Mouse (Mus musculus) bone marrow, adult 2 months (tissue): ENCODE measurements around the gene Gm11127. TPM values are rescaled to one million over a fixed set of nuclear protein-coding genes. Genes with fewer than 3 reads are reported as not detected.
"Not testable (repeated sequence)": the region's sequence is repeated elsewhere in the genome, so short reads cannot be mapped to it uniquely, and the experiment has no call there.

Source experiments
- H3K27ac ChIP-seq: fragments of 200-500 bp; 2 replicates; pipeline ENCODE4 v1.5.1; 2012; ENCODE audit warnings: low read depth, mild to moderate bottlenecking, control low read depth, inconsistent platforms, low read length; ENCODE audit not compliant: control insufficient read depth, poor library complexity, insufficient read depth
- H3K4me1 ChIP-seq: fragments of 200-500 bp; 2 replicates; pipeline ENCODE4 v1.6.1; 2011; ENCODE audit warnings: low read length; ENCODE audit not compliant: control insufficient read depth, insufficient read depth
- H3K4me3 ChIP-seq: fragments of 200-500 bp; replicated peaks from 2 replicates; pipeline ENCODE3; 2011; ENCODE audit warnings: mild to moderate bottlenecking, low read depth, low read length, control low read depth; ENCODE audit not compliant: control insufficient read depth
- CTCF ChIP-seq: fragments of 200-500 bp; IDR thresholded peaks from 2 replicates; pipeline ENCODE4 v1.5.1; 2011; ENCODE audit warnings: low read length, control low read depth; ENCODE audit not compliant: control insufficient read depth, insufficient read depth
- POLR2A ChIP-seq: fragments of 200-500 bp; IDR thresholded peaks from 2 replicates; pipeline ENCODE4 v1.6.1; 2011; ENCODE audit warnings: low read depth, mild to moderate bottlenecking, control low read depth, low read length, borderline replicate concordance; ENCODE audit not compliant: control insufficient read depth
- WGBS: fragments of 180-500 bp; shearing (Covaris S2); methylation state at CpG from one replicate; pipeline ENCODE4 v1.1.7; 2018; 5-methylcytosine and 5-hydroxymethylcytosine counted together
- polyA plus RNA-seq: library from polyadenylated mRNA; stranded (reverse); fragments of >200 nt; gene quantifications from 2 replicates; pipeline ENCODE4 v1.2.4, GENCODE M21; 2011; ENCODE audit warnings: low replicate concordance; ENCODE audit not compliant: missing spikeins, insufficient read depth, insufficient read length

Gene Gm11127
- polyA plus RNA-seq, 1 experiment: not detected

- Histone ChIP-seq H3K4me3 (no peak overlapping the region), H3K4me1 (no peaks in the 10 kb centered on the region), H3K27ac (no peak overlapping the region)
- TF ChIP-seq CTCF (peak; percentile 70), POLR2A (no peak)
- 12% methylated on average over 2 of the region's 2 CpGs for WGBS
These were observed 2.7 kb upstream of the Gm11127 start for GRCm38 (mm10) chr17:36060829-36061228.

GRCm38 (mm10) chr17:36057927-36058326 is 244 bp downstream of the Gm11127 start:
- 83% methylated on average over 25 of the region's 25 CpGs for WGBS

GRCm38 (mm10) chr17:36043286-36043685 is 14.9 kb downstream of the Gm11127 start:
- Histone ChIP-seq H3K4me1 (peaks cover 3% of the 10 kb centered on the region), H3K27ac (peak overlapping the region; percentile 58), H3K4me3 (peak overlapping the region; percentile 92)
- TF ChIP-seq CTCF: no peak
- no peak for TF ChIP-seq POLR2A
- WGBS: 29% methylated on average over 3 of the region's 3 CpGs

More at GRCm38 (mm10) chr17:36057927-36058326, 244 bp downstream of the Gm11127 start:
- H3K27ac ChIP-seq, H3K4me3 ChIP-seq, H3K4me1 ChIP-seq: not testable (repeated sequence)

- Histone ChIP-seq H3K4me3 (peak within 1 kb of the TSS; percentile 92), H3K27ac (peak within 1 kb of the TSS; percentile 58)
- WGBS: under 1% methylated on average over 12 of the region's 12 CpGs
- peak; percentile 25; the same call in 1 of the 2 replicates for TF ChIP-seq POLR2A
- not testable (repeated sequence) for H3K4me1 ChIP-seq
These were observed 15.5 kb downstream of the Gm11127 start, which contains the start of the genes H2-T22 and Gm6034 for GRCm38 (mm10) chr17:36042610-36043169. H2-T22 (minus strand) TSS chr17:36042747. Gm6034 (plus strand) TSS chr17:36042961.

- WGBS: 2% methylated on average over 19 of the region's 19 CpGs
- peak overlapping the region; percentile 66 for H3K4me3 ChIP-seq
- H3K27ac ChIP-seq, H3K4me1 ChIP-seq: not testable (repeated sequence)
These were observed 16.1 kb downstream of the Gm11127 start for GRCm38 (mm10) chr17:36042055-36042454.

GRCm38 (mm10) chr17:36040604-36041003 is 17.6 kb downstream of the Gm11127 start:
- 79% methylated on average over 2 of the region's 2 CpGs for WGBS
- not testable (repeated sequence) for H3K4me1 ChIP-seq, H3K4me3 ChIP-seq, H3K27ac ChIP-seq

- H3K4me1 ChIP-seq, H3K4me3 ChIP-seq, H3K27ac ChIP-seq: not testable (repeated sequence)
- WGBS: 82% methylated on average over 13 of the region's 13 CpGs
These were observed 22.0 kb downstream of the Gm11127 start for GRCm38 (mm10) chr17:36036126-36036525.

GRCm38 (mm10) chr17:36035010-36035638 is 23.0 kb downstream of the Gm11127 start:
- not testable (repeated sequence) for H3K4me3 ChIP-seq, H3K4me1 ChIP-seq, H3K27ac ChIP-seq
- WGBS: 36% methylated on average over 3 of the region's 3 CpGs
- TF ChIP-seq CTCF: peak; percentile 42; the same call in 1 of the 2 replicates

GRCm38 (mm10) chr17:36034524-36034923 is 23.6 kb downstream of the Gm11127 start:
- 73% methylated on average over 3 of the region's 3 CpGs for WGBS

More at GRCm38 (mm10) chr17:36034524-36034923, 23.6 kb downstream of the Gm11127 start:
- not testable (repeated sequence) for H3K4me1 ChIP-seq, H3K27ac ChIP-seq, H3K4me3 ChIP-seq
